Mouse (Mus musculus): Measurements from ENCODE around the gene Cemip. TPM values are rescaled to one million over a fixed set of nuclear protein-coding genes. Genes with fewer than 3 reads are reported as not detected.

Cemip gene
- polyA plus RNA-seq, 1 experiment = 2.2 TPM

DNA sequence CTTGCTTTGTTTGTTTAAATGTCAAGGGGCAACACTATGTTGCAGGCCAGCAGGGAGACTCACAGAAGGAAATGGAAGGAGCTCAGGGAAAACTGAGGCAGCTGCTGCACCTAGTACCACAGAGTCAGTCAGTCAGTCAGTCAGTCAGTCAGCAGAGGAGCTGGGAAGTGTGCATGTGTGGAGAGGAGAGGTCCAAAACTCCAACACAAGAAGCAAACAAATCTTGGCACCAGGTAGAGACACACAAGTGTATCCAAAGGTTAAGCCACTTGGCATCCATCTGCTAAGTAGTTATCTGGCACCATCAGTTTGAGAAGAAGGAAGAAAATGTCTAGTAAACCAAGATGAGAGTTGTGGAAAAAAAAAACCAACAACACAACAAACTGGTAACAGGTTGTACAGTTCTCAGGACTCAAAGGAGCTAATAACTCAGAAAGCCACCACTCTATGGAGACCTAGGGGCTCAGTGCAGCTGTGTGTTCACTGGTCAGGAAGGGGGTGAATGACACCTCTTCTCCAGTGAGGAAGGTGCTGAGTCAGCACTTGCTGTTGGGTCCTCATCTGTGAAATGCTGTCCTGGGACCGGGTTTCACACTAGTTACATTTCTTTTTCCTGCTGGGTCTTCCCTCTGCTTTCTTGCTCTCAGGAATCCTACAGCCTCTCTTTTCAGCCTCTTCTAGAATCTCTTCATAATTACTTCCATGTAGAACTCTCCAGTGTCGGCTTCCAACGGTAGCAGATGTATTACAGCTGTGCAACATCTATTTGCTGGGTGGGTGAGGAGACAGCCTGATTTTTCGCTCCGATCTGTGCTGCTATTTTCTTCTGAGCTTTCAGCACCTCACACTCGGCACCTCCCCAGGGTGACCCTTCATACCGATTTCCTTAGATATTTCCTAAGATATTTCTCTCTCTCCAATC lies 30.6 kb upstream of the Cemip start:
- no peak for TF ChIP-seq POLR2A (IDR thresholded peaks at IDR 0.05; ENCODE audit: borderline replicate concordance, extremely low read depth, insufficient read depth, insufficient read length, poor library complexity, severe bottlenecking)
- TF ChIP-seq CTCF (IDR thresholded peaks at IDR 0.05; ENCODE audit: borderline replicate concordance, extremely low read depth, insufficient read depth, insufficient read length) = no peak
- no peak for DNase-seq (ENCODE audit: low read depth)

DNA sequence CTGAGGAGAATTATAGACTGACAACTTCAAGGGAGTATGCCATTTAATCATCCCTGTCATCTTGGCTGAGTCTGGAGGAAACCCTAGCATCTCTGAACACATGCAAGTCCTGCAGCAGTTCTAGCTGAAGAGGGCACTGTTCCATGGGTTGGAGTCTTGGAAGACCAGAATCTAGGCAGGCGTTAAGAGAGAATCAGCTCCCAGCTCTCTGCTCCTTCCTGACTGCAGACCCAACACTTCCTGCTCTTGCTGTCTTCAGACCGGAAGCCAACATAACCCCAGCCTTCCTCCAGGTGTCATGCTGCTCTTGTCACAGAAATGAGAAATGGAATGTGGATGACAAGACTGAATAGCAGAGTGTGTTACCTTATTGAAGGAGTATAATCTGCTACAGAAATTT lies 29.1 kb upstream of the Cemip start:
- DNase-seq (ENCODE audit: low read depth) = no peak

DNA sequence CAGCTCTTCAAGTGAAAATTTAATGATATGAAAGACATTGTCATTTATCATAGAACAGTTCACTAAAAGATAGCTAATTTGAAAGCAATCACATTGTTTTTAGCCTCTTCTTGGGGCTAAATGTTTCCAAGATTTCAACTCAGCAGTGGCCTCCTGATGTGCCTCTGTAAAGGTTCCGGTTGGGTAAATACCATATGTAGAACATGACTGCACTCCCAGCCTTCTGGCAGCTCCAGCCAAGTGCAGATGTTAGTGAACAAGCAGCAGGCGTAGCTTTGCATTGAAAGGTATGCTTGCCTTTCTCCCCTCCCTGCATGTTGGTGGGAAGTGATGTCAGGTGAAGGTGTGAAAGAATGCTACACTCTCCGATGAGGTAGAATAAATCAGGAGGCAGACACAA lies 28.5 kb upstream of the Cemip start:
- no peak for DNase-seq (ENCODE audit: low read depth)
- TF ChIP-seq POLR2A (IDR thresholded peaks at IDR 0.05; ENCODE audit: borderline replicate concordance, extremely low read depth, insufficient read depth, insufficient read length, poor library complexity, severe bottlenecking) (no peak), CTCF (IDR thresholded peaks at IDR 0.05; ENCODE audit: borderline replicate concordance, extremely low read depth, insufficient read depth, insufficient read length) (no peak)

More for the DNA sequence above, 29.1 kb upstream of the Cemip start:
- TF ChIP-seq POLR2A (IDR thresholded peaks at IDR 0.05; ENCODE audit: borderline replicate concordance, extremely low read depth, insufficient read depth, insufficient read length, poor library complexity, severe bottlenecking) = no peak
- TF ChIP-seq CTCF (IDR thresholded peaks at IDR 0.05; ENCODE audit: borderline replicate concordance, extremely low read depth, insufficient read depth, insufficient read length) = no peak

DNA sequence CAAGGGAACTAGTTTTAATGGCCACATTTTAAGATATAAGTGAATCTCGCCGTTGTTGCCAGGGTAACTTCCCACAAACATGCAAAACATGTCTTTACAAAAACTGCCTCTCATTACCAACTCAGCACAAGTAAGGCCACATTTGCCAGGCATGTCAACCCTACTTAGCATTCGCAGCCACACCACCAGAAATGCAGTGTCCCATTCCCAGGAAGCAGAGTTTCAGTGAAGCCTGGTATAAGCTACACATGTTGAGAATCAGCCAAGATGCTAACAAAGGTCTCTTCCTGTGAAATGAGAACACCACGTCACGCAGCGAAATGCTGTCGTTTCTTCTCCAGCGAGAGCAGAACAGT lies 26.7 kb upstream of the Cemip start:
- peak; percentile 92 for DNase-seq (ENCODE audit: low read depth)
- TF ChIP-seq POLR2A (IDR thresholded peaks at IDR 0.05; ENCODE audit: borderline replicate concordance, extremely low read depth, insufficient read depth, insufficient read length, poor library complexity, severe bottlenecking) (no peak), CTCF (IDR thresholded peaks at IDR 0.05; ENCODE audit: borderline replicate concordance, extremely low read depth, insufficient read depth, insufficient read length) (no peak)

DNA sequence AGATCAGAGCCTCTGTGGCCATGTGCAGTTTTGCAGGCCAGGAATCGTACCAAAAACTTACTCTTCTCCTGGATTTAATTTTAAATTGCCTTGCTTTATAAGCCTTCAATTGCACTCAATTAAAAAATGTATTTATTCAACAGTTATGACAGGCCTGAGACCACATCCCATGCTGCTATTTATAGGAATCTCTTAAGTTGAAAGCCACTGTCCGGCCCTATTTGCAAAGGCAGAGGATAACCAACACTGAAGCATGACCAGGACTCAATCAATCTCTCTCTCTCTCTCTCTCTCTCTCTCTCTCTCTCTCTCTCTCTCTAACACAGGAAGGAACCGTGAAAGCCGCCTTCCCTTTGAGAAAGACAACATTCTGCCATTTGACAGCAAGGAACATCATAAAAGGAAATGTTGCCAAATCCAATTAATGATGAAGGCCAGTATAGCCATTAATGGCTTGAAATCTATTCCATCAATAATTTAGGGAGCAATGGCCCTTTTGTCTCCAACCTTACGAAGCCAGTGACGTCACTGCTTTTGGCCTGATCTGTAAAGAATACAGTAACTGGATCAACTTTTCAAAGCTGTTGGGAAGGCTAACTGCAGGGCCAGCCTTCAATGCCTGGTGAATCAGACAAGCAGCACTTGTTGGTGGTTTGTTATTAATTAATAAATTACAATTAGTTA lies 26.2 kb upstream of the Cemip start:
- DNase-seq (ENCODE audit: low read depth) = peak; percentile 90
- no peak for TF ChIP-seq POLR2A (IDR thresholded peaks at IDR 0.05; ENCODE audit: borderline replicate concordance, extremely low read depth, insufficient read depth, insufficient read length, poor library complexity, severe bottlenecking)
- no peak for TF ChIP-seq CTCF (IDR thresholded peaks at IDR 0.05; ENCODE audit: borderline replicate concordance, extremely low read depth, insufficient read depth, insufficient read length)

DNA sequence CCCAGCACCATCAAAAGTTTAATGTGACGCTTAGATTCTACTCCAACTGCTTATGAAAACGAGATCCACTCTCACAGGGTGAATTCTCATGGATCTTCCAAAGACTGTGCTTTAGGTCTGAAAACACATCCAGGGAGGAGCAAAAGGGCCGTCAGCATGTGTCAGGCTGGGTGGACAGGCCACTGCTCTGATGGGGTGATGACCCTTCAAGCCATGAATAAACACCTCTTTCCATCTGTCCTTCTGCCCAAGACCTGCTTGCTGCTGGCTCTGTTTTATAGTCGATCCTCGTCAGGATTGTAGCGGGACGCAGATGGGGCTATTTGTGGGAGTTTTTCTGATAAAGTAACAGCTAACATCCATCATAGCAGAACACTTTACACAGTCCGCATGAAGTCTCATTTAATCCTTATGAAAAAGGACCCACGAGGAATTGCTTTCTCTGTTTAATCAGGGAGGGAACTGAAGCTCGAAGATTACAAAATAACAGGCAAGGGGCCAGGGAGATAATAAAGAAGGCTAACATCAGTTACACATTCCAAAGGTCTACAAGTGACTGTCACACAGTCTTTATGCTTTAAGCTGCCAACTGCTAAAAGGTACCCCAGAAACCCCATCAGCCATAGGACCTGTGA lies 25.5 kb upstream of the Cemip start:
- DNase-seq (ENCODE audit: low read depth) = no peak
- TF ChIP-seq POLR2A (IDR thresholded peaks at IDR 0.05; ENCODE audit: borderline replicate concordance, extremely low read depth, insufficient read depth, insufficient read length, poor library complexity, severe bottlenecking) (no peak), CTCF (IDR thresholded peaks at IDR 0.05; ENCODE audit: borderline replicate concordance, extremely low read depth, insufficient read depth, insufficient read length) (no peak)

DNA sequence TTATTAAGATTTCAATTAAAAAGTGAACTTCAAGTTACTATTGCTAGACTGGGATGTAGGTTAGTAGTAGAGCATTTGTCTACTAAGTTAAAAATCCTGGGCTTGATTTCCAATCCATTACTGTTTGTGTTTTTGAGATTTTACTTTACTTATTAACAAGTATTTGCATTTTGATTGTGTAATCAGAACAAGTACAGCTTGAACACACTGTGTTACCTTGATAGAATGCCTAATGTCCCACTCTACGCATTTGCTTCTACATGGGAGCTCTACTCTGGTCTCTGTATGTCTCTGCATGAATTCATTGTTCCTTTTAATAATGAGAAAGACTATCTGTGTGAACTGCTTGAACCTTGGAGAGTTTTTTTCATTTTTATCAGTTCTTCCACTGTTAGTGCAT lies 20.6 kb upstream of the Cemip start:
- DNase-seq (ENCODE audit: low read depth) = no peak
- TF ChIP-seq POLR2A (IDR thresholded peaks at IDR 0.05; ENCODE audit: borderline replicate concordance, extremely low read depth, insufficient read depth, insufficient read length, poor library complexity, severe bottlenecking) = no peak
- no peak for TF ChIP-seq CTCF (IDR thresholded peaks at IDR 0.05; ENCODE audit: borderline replicate concordance, extremely low read depth, insufficient read depth, insufficient read length)

DNA sequence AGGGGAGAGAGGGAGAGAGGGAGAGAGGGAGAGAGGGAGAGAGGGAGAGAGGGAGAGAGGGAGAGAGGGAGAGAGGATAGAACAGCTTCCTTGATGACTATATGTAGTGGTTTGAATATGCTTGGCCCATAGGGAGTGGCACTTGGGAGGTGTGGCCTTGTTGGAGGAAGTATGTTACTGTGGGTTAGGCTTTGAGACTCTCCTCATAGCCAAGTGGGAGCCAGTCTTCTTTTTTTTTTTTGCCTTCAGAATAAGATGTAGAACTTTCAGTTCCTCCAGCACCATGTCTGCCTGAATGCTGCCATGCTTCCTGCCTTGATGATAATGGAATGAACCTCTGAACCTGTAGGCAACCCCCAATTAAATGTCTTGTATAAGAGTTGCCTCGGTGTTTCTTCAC lies 16.3 kb upstream of the Cemip start:
- no peak for TF ChIP-seq POLR2A (IDR thresholded peaks at IDR 0.05; ENCODE audit: borderline replicate concordance, extremely low read depth, insufficient read depth, insufficient read length, poor library complexity, severe bottlenecking)
- no peak for TF ChIP-seq CTCF (IDR thresholded peaks at IDR 0.05; ENCODE audit: borderline replicate concordance, extremely low read depth, insufficient read depth, insufficient read length)
- no peak for DNase-seq (ENCODE audit: low read depth)

DNA sequence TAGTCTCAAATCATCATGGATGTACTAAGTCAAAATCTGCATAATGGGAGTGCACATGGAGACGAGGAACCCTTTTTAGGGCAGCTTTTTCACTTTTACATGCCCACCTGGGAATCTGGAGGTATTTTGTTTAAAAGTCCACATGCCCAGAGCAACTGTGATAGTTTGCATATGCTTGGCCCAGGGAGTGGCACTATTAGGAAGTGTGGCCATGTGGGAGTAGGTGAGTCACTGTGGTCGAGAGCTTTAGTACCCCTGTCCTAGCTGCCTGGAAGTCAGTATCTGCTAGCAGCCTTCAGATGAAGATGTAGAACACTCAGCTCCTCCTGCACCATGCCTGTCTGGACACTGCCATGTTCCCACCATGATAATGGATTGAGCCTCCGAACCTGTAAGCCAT lies 14.4 kb upstream of the Cemip start:
- TF ChIP-seq CTCF (IDR thresholded peaks at IDR 0.05; ENCODE audit: borderline replicate concordance, extremely low read depth, insufficient read depth, insufficient read length) = no peak
- no peak for TF ChIP-seq POLR2A (IDR thresholded peaks at IDR 0.05; ENCODE audit: borderline replicate concordance, extremely low read depth, insufficient read depth, insufficient read length, poor library complexity, severe bottlenecking)
- no peak for DNase-seq (ENCODE audit: low read depth)

DNA sequence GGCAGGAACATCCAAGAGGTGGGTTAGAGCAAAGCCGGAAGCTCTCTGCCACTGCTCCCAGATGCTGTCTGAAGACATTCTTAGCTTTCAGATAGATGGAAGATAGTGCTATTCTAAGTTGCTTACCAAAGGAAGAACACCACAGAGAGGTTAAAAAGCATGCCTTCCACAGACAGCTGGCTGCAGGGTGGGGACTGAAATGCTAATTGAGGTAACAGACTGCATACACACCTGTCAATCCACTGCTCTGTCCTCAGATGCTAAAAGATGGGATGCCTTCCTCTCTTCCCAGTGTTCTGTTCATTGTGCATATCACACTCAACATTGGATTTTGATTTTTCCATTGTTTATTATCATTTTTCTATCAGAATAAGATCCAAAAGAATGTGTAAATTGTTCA lies 11.8 kb upstream of the Cemip start:
- DNase-seq (ENCODE audit: low read depth) = no peak
- TF ChIP-seq POLR2A (IDR thresholded peaks at IDR 0.05; ENCODE audit: borderline replicate concordance, extremely low read depth, insufficient read depth, insufficient read length, poor library complexity, severe bottlenecking) = no peak
- no peak for TF ChIP-seq CTCF (IDR thresholded peaks at IDR 0.05; ENCODE audit: borderline replicate concordance, extremely low read depth, insufficient read depth, insufficient read length)

DNA sequence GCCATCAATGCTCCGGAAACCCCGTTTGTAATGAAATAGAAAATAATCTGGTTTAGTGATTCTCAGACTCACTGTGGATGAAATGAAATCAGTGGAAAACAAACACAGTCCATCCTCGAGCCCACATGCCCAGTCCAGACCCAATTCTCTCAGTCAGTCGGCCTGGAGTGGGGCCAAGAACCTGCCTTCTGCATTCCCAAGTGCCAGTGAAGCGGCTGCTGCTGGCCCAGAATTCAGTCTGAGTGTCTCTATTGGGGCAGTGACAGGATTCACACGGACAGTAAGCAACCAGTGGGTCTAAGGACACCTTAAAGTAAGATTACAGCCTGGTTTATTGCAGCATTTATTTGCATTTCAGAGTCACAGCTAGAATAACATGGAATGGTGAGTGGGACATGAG lies 10.2 kb upstream of the Cemip start:
- TF ChIP-seq CTCF (IDR thresholded peaks at IDR 0.05; ENCODE audit: borderline replicate concordance, extremely low read depth, insufficient read depth, insufficient read length) (no peak), POLR2A (IDR thresholded peaks at IDR 0.05; ENCODE audit: borderline replicate concordance, extremely low read depth, insufficient read depth, insufficient read length, poor library complexity, severe bottlenecking) (no peak)
- DNase-seq (ENCODE audit: low read depth) = no peak
